Mouse (Mus musculus) embryonic facial prominence, embryonic 11.5 days (tissue): ENCODE measurements around the gene Tle1. TPM values are rescaled to one million over a fixed set of nuclear protein-coding genes. Genes with fewer than 3 reads are reported as not detected.
A peak's percentile ranks its signal among the peaks of the same experiment; 100 is the strongest.

Source experiments
- ATAC-seq: fragments of 200-750 bp; cut with Nextera tagmentation; replicated peaks from 2 replicates; pipeline ENCODE4 v1.8.0; 2017; ENCODE audit warnings: low read depth; ENCODE audit not compliant: insufficient number of reproducible peaks, low FRiP score, low TSS enrichment
- DNase-seq: peaks from one replicate; pipeline ENCODE4 v3.0.0-alpha.2; 2015; ENCODE audit warnings: low spot score
- H3K27ac ChIP-seq: fragments of 300-500 bp; sonication (generic); replicated peaks from 2 replicates; pipeline ENCODE4 v1.5.1; 2014; ENCODE audit warnings: mild to moderate bottlenecking, low read depth, low read length, control low read depth
- H3K27me3 ChIP-seq: fragments of 300-500 bp; sonication (generic); 2 replicates; pipeline ENCODE4 v1.6.1; 2014; ENCODE audit warnings: mild to moderate bottlenecking, low read length, moderate library complexity, mixed read lengths; ENCODE audit not compliant: control insufficient read depth, insufficient read depth
- H3K36me3 ChIP-seq: fragments of 300-500 bp; sonication (generic); replicated peaks from 2 replicates; pipeline ENCODE4 v1.6.1; 2014; ENCODE audit warnings: low read depth, mild to moderate bottlenecking, low read length, moderate library complexity, mixed read lengths; ENCODE audit not compliant: control insufficient read depth, insufficient read depth
- H3K4me1 ChIP-seq: fragments of 300-500 bp; sonication (generic); 2 replicates; pipeline ENCODE4 v1.6.1; 2014; ENCODE audit warnings: low read length, mixed read lengths; ENCODE audit not compliant: control insufficient read depth, insufficient read depth
- H3K4me2 ChIP-seq: fragments of 300-500 bp; sonication (generic); 2 replicates; pipeline ENCODE4 v1.6.1; 2014; ENCODE audit warnings: low read depth, mild to moderate bottlenecking, control low read depth, low read length, moderate library complexity
- H3K4me3 ChIP-seq: fragments of 300-500 bp; sonication (generic); 2 replicates; pipeline ENCODE4 v1.5.1; 2014; ENCODE audit warnings: low read depth, low read length, control low read depth
- H3K9ac ChIP-seq: fragments of 300-500 bp; sonication (generic); replicated peaks from 2 replicates; pipeline ENCODE4 v1.6.1; 2014; ENCODE audit warnings: mild to moderate bottlenecking, control low read depth, low read length
- H3K9me3 ChIP-seq: fragments of 300-500 bp; sonication (generic); replicated peaks from 2 replicates; pipeline ENCODE4 v1.6.1; 2016; ENCODE audit warnings: mild to moderate bottlenecking, low read length, inconsistent platforms, mixed read lengths; ENCODE audit not compliant: control insufficient read depth
- WGBS: fragments of 180-500 bp; shearing (Covaris S2); extraction: QIAGEN DNeasy Blood & Tissue Kit; methylation state at CpG from one replicate; pipeline ENCODE4 v1.1.7; 2014; 5-methylcytosine and 5-hydroxymethylcytosine counted together
- polyA plus RNA-seq: library from polyadenylated mRNA; unstranded; fragments of >200 nt; fragmentation: Nextera tagmentation; extraction: Ambion mirVana; gene quantifications from 2 replicates; pipeline ENCODE4 v1.2.1, GENCODE M21; 2014

Gene Tle1
- polyA plus RNA-seq, 1 experiment from 2014 or later, result 40.1 TPM

DNA sequence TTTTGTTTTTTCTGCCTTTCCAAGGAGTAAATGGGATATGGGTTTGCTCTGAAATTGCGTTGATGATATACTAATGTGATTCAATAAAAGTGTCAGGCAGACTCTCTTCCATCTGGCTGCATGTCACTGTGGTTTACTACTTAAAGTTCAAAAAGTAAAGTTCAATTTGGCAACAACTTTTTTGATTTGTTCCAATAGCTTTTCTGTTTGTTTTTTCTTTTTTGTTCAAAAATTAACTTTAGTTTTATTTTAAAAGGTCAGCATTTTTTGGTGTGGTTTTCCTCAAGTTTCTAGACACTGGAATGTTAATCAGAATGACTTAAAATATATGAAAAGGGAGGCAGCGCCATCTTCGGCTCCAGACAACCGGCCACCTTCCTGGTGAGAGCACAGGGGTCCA is 112.9 kb downstream of the Tle1 start:
- Histone ChIP-seq H3K27me3 (no peaks in the 10 kb centered on the region), H3K36me3 (no peaks in the 10 kb centered on the region), H3K4me1 (no peaks in the 10 kb centered on the region), H3K27ac (no peak overlapping the region), H3K9me3 (no peaks in the 10 kb centered on the region), H3K4me3 (no peak overlapping the region), H3K4me2 (no peak overlapping the region), H3K9ac (no peak overlapping the region)
- DNase-seq (no peak), ATAC-seq (no peak)
- WGBS, result 92% methylated on average over 4 of the region's 4 CpGs

DNA sequence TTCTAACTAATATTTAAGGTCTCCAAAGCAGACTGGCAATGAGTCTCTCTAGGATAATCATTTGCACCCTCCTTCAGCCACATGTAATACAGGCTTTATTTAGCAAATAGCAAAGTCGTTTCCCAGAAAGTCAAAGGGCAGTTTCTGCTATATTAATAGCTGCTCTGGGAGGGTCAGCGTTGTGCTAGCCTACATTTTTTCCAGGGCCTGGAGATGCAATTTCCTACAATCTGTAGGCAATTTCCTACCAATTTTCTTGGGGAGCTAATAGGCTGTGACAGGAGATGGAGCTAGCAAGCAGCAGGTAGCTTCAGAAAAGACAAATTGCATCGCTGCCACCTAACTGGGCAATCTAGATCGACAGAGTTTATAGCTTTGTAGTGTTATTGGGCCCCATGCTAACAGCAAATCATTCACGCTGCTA is 131.6 kb downstream of the Tle1 start:
- no peak for ATAC-seq
- WGBS, result 21% methylated on average over 5 of the region's 5 CpGs
- no peak overlapping the region for H3K4me2 ChIP-seq

DNA sequence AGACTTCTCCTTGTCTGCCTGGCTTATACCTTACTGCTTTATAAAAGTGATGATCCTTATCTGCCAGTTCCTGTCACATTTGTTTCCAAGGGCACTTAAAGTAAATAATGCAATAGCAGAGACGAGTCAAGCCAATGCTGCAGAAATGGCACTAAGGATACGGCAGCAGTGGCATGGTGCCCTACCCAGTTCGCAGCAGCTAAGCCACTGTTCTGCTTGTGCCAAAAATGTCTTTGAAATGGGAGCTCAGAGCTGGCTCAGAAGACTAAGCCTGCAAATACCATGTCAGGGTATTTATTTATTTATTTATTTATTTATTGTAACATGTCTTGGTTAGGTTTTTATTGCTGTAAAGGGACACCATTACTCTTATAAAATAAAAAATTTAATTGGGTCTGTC is 132.8 kb downstream of the Tle1 start:
- Histone ChIP-seq H3K4me2 (no peak overlapping the region), H3K4me3 (no peak overlapping the region), H3K4me1 (no peaks in the 10 kb centered on the region), H3K27me3 (no peaks in the 10 kb centered on the region), H3K27ac (no peak overlapping the region), H3K9me3 (no peaks in the 10 kb centered on the region), H3K9ac (no peak overlapping the region), H3K36me3 (no peaks in the 10 kb centered on the region)
- no peak for DNase-seq
- no peak for ATAC-seq
- 68% methylated on average over 3 of the region's 3 CpGs for WGBS

More for the DNA sequence above, 131.6 kb downstream of the Tle1 start:
- Histone ChIP-seq H3K4me3 (no peak overlapping the region), H3K4me1 (no peaks in the 10 kb centered on the region), H3K9ac (no peak overlapping the region), H3K36me3 (no peaks in the 10 kb centered on the region), H3K27me3 (no peaks in the 10 kb centered on the region), H3K9me3 (no peaks in the 10 kb centered on the region), H3K27ac (no peak overlapping the region)
- DNase-seq, result peak; percentile 45
